Mouse (Mus musculus) forebrain, embryonic 16.5 days (tissue): ENCODE measurements around the gene Ncbp2. TPM values are rescaled to one million over a fixed set of nuclear protein-coding genes. Genes with fewer than 3 reads are reported as not detected.
A peak's percentile ranks its signal among the peaks of the same experiment; 100 is the strongest.

Experiments
- ATAC-seq: fragments of 200-750 bp; cut with Nextera tagmentation; 2 replicates; pipeline ENCODE4 v1.8.0; 2017; ENCODE audit warnings: mild to moderate bottlenecking, moderate library complexity
- H3K27ac ChIP-seq: fragments of 300-500 bp; sonication (generic); 2 replicates; pipeline ENCODE4 v1.5.1; 2014; ENCODE audit warnings: low read length, control low read depth
- H3K27me3 ChIP-seq: fragments of 300-500 bp; sonication (generic); replicated peaks from 2 replicates; pipeline ENCODE4 v1.6.1; 2014; ENCODE audit warnings: low read length; ENCODE audit not compliant: control insufficient read depth, insufficient read depth
- H3K36me3 ChIP-seq: fragments of 300-500 bp; sonication (generic); 2 replicates; pipeline ENCODE4 v1.6.1; 2014; ENCODE audit not compliant: control insufficient read depth, insufficient read depth
- H3K4me1 ChIP-seq: fragments of 300-500 bp; sonication (generic); replicated peaks from 2 replicates; pipeline ENCODE4 v1.6.1; 2014; ENCODE audit warnings: low read length; ENCODE audit not compliant: control insufficient read depth, insufficient read depth
- H3K4me2 ChIP-seq: fragments of 300-500 bp; sonication (generic); 2 replicates; pipeline ENCODE4 v1.6.1; 2014; ENCODE audit warnings: mild to moderate bottlenecking, low read length, control low read depth
- H3K4me3 ChIP-seq: fragments of 300-500 bp; sonication (generic); replicated peaks from 2 replicates; pipeline ENCODE4 v1.5.1; 2014; ENCODE audit warnings: mild to moderate bottlenecking, low read length, control low read depth
- H3K9ac ChIP-seq: fragments of 300-500 bp; sonication (generic); replicated peaks from 2 replicates; pipeline ENCODE4 v1.6.1; 2014; ENCODE audit warnings: low read depth, low read length, control low read depth
- H3K9me3 ChIP-seq: fragments of 300-500 bp; sonication (generic); 2 replicates; pipeline ENCODE4 v1.6.1; 2016; ENCODE audit warnings: low read length; ENCODE audit not compliant: control insufficient read depth
- WGBS: fragments of 180-500 bp; shearing (Covaris S2); extraction: QIAGEN DNeasy Blood & Tissue Kit; methylation state at CpG from one replicate; pipeline ENCODE4 v1.1.7; 2014; 5-methylcytosine and 5-hydroxymethylcytosine counted together
- polyA plus RNA-seq: library from polyadenylated mRNA; unstranded; fragments of >200 nt; fragmentation: Nextera tagmentation; extraction: Ambion mirVana; gene quantifications from 2 replicates; pipeline ENCODE4 v1.2.1, GENCODE M21; 2015

Gene Ncbp2
- polyA plus RNA-seq, result 115 and 121 TPM in 2 replicates

DNA sequence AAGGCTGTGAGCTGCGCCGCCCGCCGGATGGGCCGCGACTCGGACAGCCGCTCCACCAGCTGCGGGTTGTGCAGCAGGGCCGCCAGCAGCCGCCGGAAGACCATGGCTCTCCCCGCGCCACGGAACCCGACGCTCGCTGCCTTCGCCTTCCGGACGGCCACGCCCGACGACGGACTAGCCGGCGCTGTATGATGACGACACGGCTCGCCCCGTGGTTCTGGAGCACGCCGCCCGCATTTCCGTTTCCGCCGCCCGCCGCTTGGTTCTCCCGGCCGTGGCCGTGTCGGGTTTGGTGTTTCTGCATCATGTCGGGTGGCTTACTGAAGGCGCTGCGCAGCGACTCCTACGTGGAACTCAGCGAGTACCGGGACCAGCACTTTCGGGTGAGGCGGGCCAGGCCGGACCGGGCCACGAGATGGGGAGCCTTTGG lies at the start of gene Ncbp2, which contains the start of gene 0610012G03Rik:
Gene Ncbp2, plus strand, starts transcription at position 169 of the 430 bp plus-strand sequence.
Gene 0610012G03Rik, minus strand, starts transcription at position 150 of the 430 bp plus-strand sequence.
- Histone ChIP-seq H3K9me3 (no peaks in the 10 kb centered on the region), H3K27me3 (no peaks in the 10 kb centered on the region), H3K4me2 (peak within 1 kb of the TSS; percentile 95), H3K4me1 (peaks cover 37% of the 10 kb centered on the region), H3K4me3 (peak within 1 kb of the TSS; percentile 63), H3K36me3 (no peaks in the 10 kb centered on the region), H3K9ac (peak within 1 kb of the TSS; percentile 76), H3K27ac (peak within 1 kb of the TSS; percentile 80)
- WGBS, result under 1% methylated on average over 55 of the region's 55 CpGs
- peak; percentile 95 for ATAC-seq

DNA sequence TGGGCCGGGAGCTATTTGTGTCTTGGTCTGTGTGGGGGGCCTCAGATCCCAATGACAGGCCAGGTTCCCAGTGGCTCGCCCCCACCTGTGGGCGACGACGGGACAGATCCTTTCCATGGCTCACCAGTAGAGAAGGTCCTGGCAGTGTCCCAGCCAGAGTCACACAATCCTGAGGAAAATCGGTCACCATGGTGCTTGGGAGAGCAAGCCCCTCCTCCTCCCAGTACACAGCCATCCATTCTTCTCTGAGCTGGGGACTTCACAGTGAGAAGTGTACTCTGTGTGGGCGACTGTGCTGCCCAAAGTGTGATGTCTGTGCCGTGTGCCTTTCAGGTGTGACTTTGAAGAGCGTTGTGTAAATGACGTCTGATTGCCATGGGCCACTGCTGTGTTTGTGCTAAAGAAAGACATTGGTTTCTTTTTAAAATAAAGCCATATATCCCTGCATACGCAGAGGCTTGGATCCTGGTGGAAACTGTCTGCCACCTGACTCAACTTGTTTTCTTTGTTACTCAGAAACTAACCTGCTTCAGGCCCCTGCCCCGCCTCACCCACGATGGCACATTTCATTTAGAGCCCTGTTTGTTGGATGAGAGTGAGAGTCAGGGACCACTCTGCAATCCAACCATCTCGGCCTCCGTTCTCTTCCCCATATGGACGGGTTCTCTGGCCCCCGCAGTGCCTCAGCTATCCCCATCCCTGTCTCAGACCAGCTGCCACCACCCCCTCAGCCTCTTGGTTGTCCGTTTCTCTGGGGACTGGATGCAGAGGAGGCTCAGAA lies 49.6 kb upstream of the Ncbp2 start:
- Histone ChIP-seq H3K9me3 (no peaks in the 10 kb centered on the region), H3K27me3 (no peaks in the 10 kb centered on the region), H3K4me2 (no peak overlapping the region), H3K4me1 (peaks cover 13% of the 10 kb centered on the region), H3K9ac (no peak overlapping the region), H3K27ac (no peak overlapping the region), H3K4me3 (no peak overlapping the region), H3K36me3 (no peaks in the 10 kb centered on the region)
- peak; percentile 71 for ATAC-seq
- WGBS, result 68% methylated on average over 18 of the region's 18 CpGs

DNA sequence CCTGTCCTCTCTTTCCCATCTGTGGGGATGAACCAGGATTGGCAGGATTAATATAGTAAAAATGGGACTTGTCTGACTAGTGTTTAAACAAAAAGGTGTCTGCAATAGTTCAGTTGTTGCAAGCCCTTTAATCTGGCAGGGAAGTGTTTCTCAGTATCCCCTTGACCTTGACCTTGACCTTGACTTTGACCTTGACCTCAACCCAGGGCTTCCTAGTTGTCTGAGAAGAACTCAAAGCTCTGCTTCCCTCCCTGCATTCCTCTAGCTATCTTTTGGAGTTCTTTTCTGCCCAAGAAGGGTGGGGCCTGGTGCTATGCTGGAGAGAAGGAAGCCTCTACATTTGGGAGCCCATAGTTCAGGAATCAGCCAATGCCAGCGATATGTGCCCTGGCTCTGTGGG lies 46.4 kb upstream of the Ncbp2 start:
- WGBS, result 88% methylated on average over 1 of the region's 1 CpGs
- Histone ChIP-seq H3K27me3 (peaks cover 4% of the 10 kb centered on the region; the same call in 1 of the 2 replicates), H3K36me3 (no peaks in the 10 kb centered on the region), H3K9ac (no peak overlapping the region), H3K4me3 (no peak overlapping the region), H3K4me1 (peaks cover 13% of the 10 kb centered on the region), H3K27ac (no peak overlapping the region), H3K4me2 (no peak overlapping the region), H3K9me3 (no peaks in the 10 kb centered on the region)
- ATAC-seq, result no peak

DNA sequence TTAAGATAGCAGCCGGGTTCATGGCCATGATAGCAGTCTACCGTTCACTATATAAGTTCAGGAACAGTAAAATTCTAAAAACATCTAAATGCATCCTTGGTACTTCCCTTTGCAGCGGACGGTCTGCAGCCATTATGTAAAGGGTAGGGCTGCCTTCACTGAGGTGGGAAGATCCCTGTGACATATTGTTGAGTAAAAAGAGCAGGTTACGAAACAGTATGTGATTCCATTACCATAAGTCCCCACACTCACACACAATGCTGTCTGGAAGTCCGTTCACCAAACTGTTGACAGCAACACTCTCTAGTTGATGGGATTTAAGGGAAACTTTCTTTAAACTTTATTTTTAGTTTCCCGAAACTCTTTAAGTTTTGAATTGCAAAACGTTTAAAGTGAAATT lies 45.1 kb upstream of the Ncbp2 start:
- 0 out of 2 replicates have a peak, but pooled peaks cover 5% of the 10 kb centered on the region for H3K4me1 ChIP-seq
- 87% methylated on average over 8 of the region's 8 CpGs for WGBS
- no peak overlapping the region for H3K27ac ChIP-seq
- H3K4me3 ChIP-seq, result no peak overlapping the region
- no peak overlapping the region for H3K9ac ChIP-seq
- H3K4me2 ChIP-seq, result no peak overlapping the region
- H3K27me3 ChIP-seq, result peaks cover 4% of the 10 kb centered on the region; the same call in 1 of the 2 replicates
- H3K36me3 ChIP-seq, result no peaks in the 10 kb centered on the region
- ATAC-seq, result no peak
- no peaks in the 10 kb centered on the region for H3K9me3 ChIP-seq

DNA sequence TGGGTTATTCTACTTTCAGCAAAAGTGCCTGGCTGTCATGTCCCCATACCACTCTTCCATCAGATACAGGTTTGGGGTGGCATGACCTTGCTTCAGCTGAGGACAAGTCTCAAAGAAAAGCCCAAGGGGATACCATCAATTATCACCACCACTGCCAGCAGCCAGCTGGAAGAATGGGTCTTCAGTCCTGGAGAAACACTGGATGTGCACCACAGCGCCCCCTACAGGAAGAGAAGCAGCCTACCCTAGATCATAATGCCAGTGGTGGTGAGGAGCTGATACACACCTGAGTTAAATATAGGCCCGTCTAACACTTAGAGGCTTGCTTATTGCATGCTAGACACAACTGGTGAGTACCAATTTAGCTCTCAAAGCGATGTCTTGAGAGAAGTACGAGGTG lies 43.0 kb upstream of the Ncbp2 start:
- Histone ChIP-seq H3K4me1 (0 out of 2 replicates have a peak, but pooled peaks cover 5% of the 10 kb centered on the region), H3K4me2 (no peak overlapping the region), H3K36me3 (no peaks in the 10 kb centered on the region), H3K27me3 (peaks cover 4% of the 10 kb centered on the region; the same call in 1 of the 2 replicates), H3K4me3 (no peak overlapping the region), H3K9me3 (no peaks in the 10 kb centered on the region), H3K9ac (no peak overlapping the region), H3K27ac (no peak overlapping the region)
- no peak for ATAC-seq
- WGBS, result 82% methylated on average over 4 of the region's 4 CpGs

DNA sequence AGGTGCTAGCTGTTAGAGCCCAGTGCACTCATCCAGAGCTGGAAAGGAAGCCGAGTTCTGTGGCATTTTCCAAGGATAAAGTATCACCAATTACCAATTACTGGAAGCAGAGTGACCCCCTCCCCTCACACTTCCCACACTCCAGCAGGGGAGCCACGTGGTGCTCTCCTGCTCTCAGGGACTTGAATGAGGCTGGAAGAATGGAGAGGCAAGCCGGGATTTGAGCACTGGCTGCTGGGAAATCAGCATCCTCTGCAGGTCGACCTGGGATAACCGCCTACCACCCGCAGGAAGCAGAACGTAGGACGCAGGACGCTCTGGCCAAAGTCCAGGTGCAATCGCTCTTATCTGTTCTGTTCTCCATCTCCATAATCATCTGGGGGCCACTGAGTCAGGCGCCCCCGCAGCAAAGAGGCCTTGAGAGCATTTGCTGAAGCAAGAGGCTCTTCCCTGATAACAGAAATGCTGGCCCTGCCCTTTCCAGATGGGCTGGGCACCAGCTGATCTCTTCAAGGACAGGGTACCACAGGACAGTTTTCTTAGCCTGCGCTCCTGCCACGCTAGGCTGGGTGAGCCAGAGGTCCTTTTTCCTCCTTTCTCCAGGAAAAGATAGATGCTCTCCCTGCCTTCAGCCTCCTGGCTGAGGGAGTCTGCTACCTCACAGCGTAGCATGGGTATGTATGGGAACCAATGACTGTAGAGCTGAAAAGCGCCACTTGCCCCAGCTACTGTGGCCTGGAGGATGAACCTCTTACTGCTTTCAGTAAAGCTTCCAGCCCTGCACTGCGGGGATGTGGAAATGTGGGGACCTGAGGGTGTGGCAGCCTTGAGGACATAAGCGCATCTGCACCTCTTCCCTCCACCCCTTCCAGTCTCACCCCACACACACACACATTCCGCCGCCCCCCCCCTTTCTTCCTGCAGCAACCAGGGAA lies 42.2 kb upstream of the Ncbp2 start:
- WGBS, result 34% methylated on average over 20 of the region's 20 CpGs
- Histone ChIP-seq H3K4me2 (no peak overlapping the region), H3K9me3 (no peaks in the 10 kb centered on the region), H3K9ac (0 out of 2 replicates have a peak overlapping the region, but pooled peaks have one; percentile 22), H3K36me3 (no peaks in the 10 kb centered on the region), H3K27ac (no peak overlapping the region), H3K4me1 (0 out of 2 replicates have a peak, but pooled peaks cover 5% of the 10 kb centered on the region), H3K4me3 (no peak overlapping the region), H3K27me3 (peaks cover 4% of the 10 kb centered on the region; the same call in 1 of the 2 replicates)
- no peak; the same call in 1 of the 2 replicates for ATAC-seq

DNA sequence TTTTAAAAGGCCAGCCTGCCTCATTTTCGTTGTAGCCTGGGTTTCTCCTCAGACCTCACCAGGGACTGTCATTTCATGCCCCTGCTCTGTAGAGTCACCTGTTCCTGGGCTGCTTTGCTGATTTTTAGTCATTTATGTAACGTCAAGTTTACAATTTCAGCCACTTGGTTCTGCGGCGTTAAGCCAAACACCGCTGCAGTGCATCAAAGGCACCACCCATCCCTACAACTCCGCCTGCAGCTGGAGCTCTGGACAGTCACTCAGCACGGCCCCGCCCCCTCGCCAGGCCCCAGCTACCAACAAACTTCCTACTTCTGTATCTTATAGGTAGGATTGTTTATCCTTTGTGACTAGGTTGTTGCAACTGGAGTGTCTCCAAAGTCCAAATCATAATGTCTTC lies 41.4 kb upstream of the Ncbp2 start:
- no peak overlapping the region for H3K4me3 ChIP-seq
- H3K4me1 ChIP-seq, result 0 out of 2 replicates have a peak, but pooled peaks cover 5% of the 10 kb centered on the region
- H3K9ac ChIP-seq, result no peak overlapping the region
- H3K9me3 ChIP-seq, result no peaks in the 10 kb centered on the region
- no peak overlapping the region for H3K27ac ChIP-seq
- H3K4me2 ChIP-seq, result 0 out of 2 replicates have a peak overlapping the region, but pooled peaks have one; percentile 12
- H3K27me3 ChIP-seq, result peaks cover 4% of the 10 kb centered on the region; the same call in 1 of the 2 replicates
- H3K36me3 ChIP-seq, result no peaks in the 10 kb centered on the region
- no peak for ATAC-seq
- 9% methylated on average over 9 of the region's 9 CpGs for WGBS

DNA sequence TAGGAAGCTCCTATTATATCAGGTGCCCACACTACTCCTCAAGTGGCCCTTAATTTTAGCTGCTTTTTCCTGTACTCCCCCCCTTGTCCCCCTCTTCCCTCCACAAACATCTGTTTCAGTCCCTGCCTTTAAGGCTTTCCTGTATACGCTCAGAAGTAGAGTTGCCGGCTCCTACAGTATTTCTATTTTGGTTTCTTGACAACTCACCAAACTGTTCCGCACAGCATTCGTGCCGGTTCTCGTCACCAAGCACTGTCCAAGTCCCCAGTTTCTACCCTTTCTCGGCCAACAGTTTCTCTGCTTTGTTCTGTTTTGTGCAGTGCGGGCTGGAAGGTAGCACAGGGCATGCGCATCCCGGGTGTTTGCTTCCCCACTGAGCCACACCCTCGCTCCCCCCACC lies 39.4 kb upstream of the Ncbp2 start:
- 67% methylated on average over 11 of the region's 11 CpGs for WGBS
- peaks cover 4% of the 10 kb centered on the region; the same call in 1 of the 2 replicates for H3K27me3 ChIP-seq
- 0 out of 2 replicates have a peak, but pooled peaks cover 5% of the 10 kb centered on the region for H3K4me1 ChIP-seq
- no peak overlapping the region for H3K4me2 ChIP-seq
- H3K9me3 ChIP-seq, result no peaks in the 10 kb centered on the region
- ATAC-seq, result no peak
- H3K4me3 ChIP-seq, result no peak overlapping the region
- no peak overlapping the region for H3K27ac ChIP-seq
- no peak overlapping the region for H3K9ac ChIP-seq
- no peaks in the 10 kb centered on the region for H3K36me3 ChIP-seq
